Mouse (Mus musculus): Measurements from ENCODE around the gene Acap2.

- TF ChIP-seq CTCF (IDR thresholded peaks at IDR 0.05; ENCODE audit: extremely low read depth, insufficient read depth, low read length), result no peak
- no peak for TF ChIP-seq POLR2A (IDR thresholded peaks at IDR 0.05; ENCODE audit: extremely low read depth, insufficient read depth, low read length)
Observed at GRCm38 (mm10) chr16:31170297-31170696, 30.7 kb downstream of the Acap2 start.
